Mouse (Mus musculus) hematopoietic stem cell, adult 5-6 weeks (primary cell): ENCODE results near the gene Cacng4. TPM values are rescaled to one million over a fixed set of nuclear protein-coding genes. Genes with fewer than 3 reads are reported as not detected.
A peak's percentile ranks its signal among the peaks of the same experiment; 100 is the strongest.

Source experiments
- ATAC-seq, 2 experiments: fragments of 125-278 bp in 1 of 2; replicated peaks in 1 of 2; 2 replicates each; pipeline ENCODE4 v1.8.0; 2016 to 2017; ENCODE audit warnings: inconsistent platforms in 2 of 2, mild to moderate bottlenecking in 2 of 2, moderate number of reproducible peaks in 2 of 2, low read depth in 1 of 2, moderate TSS enrichment in 1 of 2; ENCODE audit not compliant: low FRiP score in 2 of 2, poor library complexity in 2 of 2, severe bottlenecking in 2 of 2, insufficient read depth in 1 of 2, low TSS enrichment in 1 of 2
- total RNA-seq: library from RNA; stranded (forward); fragments of 172-1452, 232-1000 nt; gene quantifications from 2 replicates; pipeline ENCODE4 v1.2.3, GENCODE M21; 2017

Cacng4 gene
- total RNA-seq, 1 experiment from 2014 or later = not detected

- no peak; a peak in 2 of 4 replicates for ATAC-seq
Measured at GRCm38 (mm10) chr11:107783861-107784754, 10.2 kb downstream of the Cacng4 start.

- ATAC-seq = peak in 1 of 2 experiments; percentile 37; a peak in 1 of 4 replicates
Measured at GRCm38 (mm10) chr11:107782591-107782990, 11.8 kb downstream of the Cacng4 start.

- ATAC-seq = no peak
Measured at GRCm38 (mm10) chr11:107778859-107779258, 15.5 kb downstream of the Cacng4 start.

GRCm38 (mm10) chr11:107777487-107777886 is 16.9 kb downstream of the Cacng4 start:
- no peak for ATAC-seq

GRCm38 (mm10) chr11:107773312-107773711 is 21.0 kb downstream of the Cacng4 start:
- no peak for ATAC-seq

- ATAC-seq = no peak
Measured at GRCm38 (mm10) chr11:107772002-107772401, 22.4 kb downstream of the Cacng4 start.

- no peak for ATAC-seq
Measured at GRCm38 (mm10) chr11:107768361-107768760, 26.0 kb downstream of the Cacng4 start.

- ATAC-seq = no peak
Measured at GRCm38 (mm10) chr11:107766932-107767331, 27.4 kb downstream of the Cacng4 start.

GRCm38 (mm10) chr11:107762688-107763460 is 31.5 kb downstream of the Cacng4 start:
- no peak for ATAC-seq

GRCm38 (mm10) chr11:107761790-107762500 is 32.4 kb downstream of the Cacng4 start:
- no peak for ATAC-seq

GRCm38 (mm10) chr11:107760001-107760400 is 34.4 kb downstream of the Cacng4 start:
- ATAC-seq = no peak

GRCm38 (mm10) chr11:107759516-107759915 is 34.8 kb downstream of the Cacng4 start:
- no peak for ATAC-seq

GRCm38 (mm10) chr11:107749114-107749513 is 45.2 kb downstream of the Cacng4 start:
- ATAC-seq = no peak

- no peak for ATAC-seq
Measured at GRCm38 (mm10) chr11:107748243-107749035, 45.9 kb downstream of the Cacng4 start.

- ATAC-seq = no peak
Measured at GRCm38 (mm10) chr11:107743100-107743499, 51.3 kb downstream of the Cacng4 start.

- no peak for ATAC-seq
Measured at GRCm38 (mm10) chr11:107738418-107739099, 55.8 kb downstream of the Cacng4 start.
